Mouse (Mus musculus): ENCODE measurements around the gene Sfswap. TPM values are rescaled to one million over a fixed set of nuclear protein-coding genes. Genes with fewer than 3 reads are reported as not detected.

Gene Sfswap
- polyA plus RNA-seq, 1 experiment from 2014 or later: 44.5 TPM

DNA sequence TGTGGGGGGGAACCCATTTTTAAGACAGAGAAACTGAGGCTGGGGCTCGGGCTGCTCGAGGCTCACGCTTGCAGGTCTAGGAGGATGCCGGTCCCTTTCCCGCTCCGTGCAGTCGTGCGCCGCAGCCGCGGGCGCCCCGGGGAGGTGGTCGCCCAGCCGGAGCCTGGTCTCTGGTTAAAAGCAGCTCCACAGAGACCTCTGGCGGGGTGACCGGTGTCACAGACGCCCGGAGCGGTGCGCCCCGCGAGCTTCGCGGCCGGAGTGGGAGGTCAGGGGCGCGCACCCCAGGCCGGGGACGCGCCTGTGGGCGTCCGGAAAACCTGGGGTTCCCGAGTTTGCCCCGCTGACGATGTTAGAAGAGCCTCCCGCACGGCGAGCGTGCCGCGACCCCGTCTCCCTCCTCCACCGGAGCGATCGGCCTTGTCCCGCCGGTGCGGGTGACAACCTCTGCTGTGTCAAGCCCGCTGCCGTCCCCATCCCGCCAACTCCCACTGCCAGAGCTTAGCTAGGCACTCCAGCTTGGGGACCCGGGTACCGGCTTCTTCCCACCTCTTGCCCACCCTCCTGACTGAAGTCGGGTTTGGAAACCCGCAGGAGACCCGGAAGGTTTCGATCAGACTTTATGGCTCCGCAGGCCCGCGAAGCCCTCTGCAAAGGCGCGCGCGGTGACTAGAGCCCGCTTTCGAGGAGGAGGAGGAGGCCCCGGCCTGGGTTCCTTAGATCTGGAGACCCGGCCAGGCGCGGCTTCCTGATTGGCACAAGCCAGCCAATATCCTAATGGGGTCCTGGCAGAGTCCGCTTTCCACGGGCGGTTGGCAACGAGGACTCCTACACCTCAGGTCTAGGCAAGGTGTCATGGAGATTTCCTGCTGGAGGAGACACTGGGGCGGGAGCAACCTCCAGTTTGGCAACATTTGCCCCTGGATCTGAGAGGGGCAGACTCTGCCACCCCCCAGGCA is 83.8 kb downstream of the Sfswap start:
- H3K27me3 ChIP-seq (replicated peaks; ENCODE audit: control insufficient read depth, insufficient read depth, low read length): peaks cover 37% of the 10 kb centered on the region
- H3K4me3 ChIP-seq (ENCODE audit: low read depth, low read length): peak overlapping the region; percentile 68
- H3K4me1 ChIP-seq (ENCODE audit: control insufficient read depth, insufficient read depth, low read length): peaks cover 7% of the 10 kb centered on the region; the same call in 1 of the 2 replicates
- WGBS: under 1% methylated on average over 55 of the region's 76 CpGs
- ATAC-seq (ENCODE audit: low read depth): 0 out of 2 replicates have a peak, but pooled peaks have one; percentile 12
- no peaks in the 10 kb centered on the region for H3K9me3 ChIP-seq (ENCODE audit: control insufficient read depth, low read length)
- no peaks in the 10 kb centered on the region for H3K36me3 ChIP-seq (ENCODE audit: control insufficient read depth, insufficient read depth, low read length)
- peak; percentile 33 for DNase-seq (ENCODE audit: low spot score)
- peak overlapping the region; percentile 71 for H3K9ac ChIP-seq (ENCODE audit: low read depth, low read length)
- H3K27ac ChIP-seq (replicated peaks; ENCODE audit: low read depth, low read length): no peak overlapping the region
- peak overlapping the region; percentile 100 for H3K4me2 ChIP-seq (ENCODE audit: low read depth, low read length)

DNA sequence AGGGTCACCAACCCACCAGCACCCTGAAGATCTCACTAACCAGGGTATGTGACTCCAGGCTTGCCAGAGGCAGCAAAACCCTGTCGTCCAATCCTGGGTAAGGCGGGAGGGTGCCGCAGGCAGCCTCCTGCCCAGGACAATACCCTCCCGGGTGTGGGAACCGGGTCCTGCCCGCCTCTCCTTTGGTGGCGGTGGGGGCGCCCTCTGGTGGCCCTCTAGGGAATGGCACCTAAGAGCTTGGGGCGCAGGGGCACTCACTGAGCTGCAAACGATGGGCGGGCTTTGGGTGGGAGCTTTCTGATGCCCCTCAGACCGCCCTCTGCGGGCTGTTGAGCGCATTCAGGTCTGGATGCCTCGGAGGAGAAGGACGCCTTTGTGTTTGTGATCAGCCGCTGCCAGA is 85.0 kb downstream of the Sfswap start:
- Histone ChIP-seq H3K9ac (ENCODE audit: low read depth, low read length) (peak overlapping the region; percentile 52; the same call in 1 of the 2 replicates), H3K4me1 (ENCODE audit: control insufficient read depth, insufficient read depth, low read length) (peaks cover 7% of the 10 kb centered on the region; the same call in 1 of the 2 replicates), H3K4me2 (ENCODE audit: low read depth, low read length) (peak overlapping the region; percentile 100), H3K36me3 (ENCODE audit: control insufficient read depth, insufficient read depth, low read length) (no peaks in the 10 kb centered on the region), H3K27me3 (replicated peaks; ENCODE audit: control insufficient read depth, insufficient read depth, low read length) (peaks cover 36% of the 10 kb centered on the region), H3K4me3 (ENCODE audit: low read depth, low read length) (peak overlapping the region; percentile 68), H3K9me3 (ENCODE audit: control insufficient read depth, low read length) (no peaks in the 10 kb centered on the region), H3K27ac (replicated peaks; ENCODE audit: low read depth, low read length) (no peak overlapping the region)
- ATAC-seq (ENCODE audit: low read depth) (peak; percentile 60), DNase-seq (ENCODE audit: low spot score) (peak; percentile 84)
- WGBS: under 1% methylated on average over 13 of the region's 17 CpGs

DNA sequence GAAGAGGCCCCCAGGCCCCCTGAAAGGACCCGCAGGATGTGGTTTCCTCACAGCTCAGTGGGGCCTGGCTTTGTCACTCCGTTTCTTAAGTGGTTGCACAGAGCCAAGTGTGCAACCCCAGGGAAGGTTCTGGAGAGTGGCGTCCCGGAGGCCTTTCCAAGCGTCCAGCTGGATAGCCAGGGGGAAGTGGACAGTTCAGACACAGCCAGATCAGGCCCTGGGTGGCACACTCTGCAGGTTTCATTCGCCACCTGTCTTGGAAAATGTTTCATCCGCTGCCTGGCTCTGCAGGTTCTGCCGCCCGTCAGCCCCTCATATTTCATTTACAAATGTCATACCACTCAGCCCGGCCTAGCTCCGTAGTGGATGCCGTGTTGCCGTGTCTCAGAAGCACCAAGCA is 85.5 kb downstream of the Sfswap start:
- no peaks in the 10 kb centered on the region for H3K36me3 ChIP-seq (ENCODE audit: control insufficient read depth, insufficient read depth, low read length)
- DNase-seq (ENCODE audit: low spot score) (no peak), ATAC-seq (ENCODE audit: low read depth) (0 out of 2 replicates have a peak, but pooled peaks have one; percentile 1)
- H3K4me1 ChIP-seq (ENCODE audit: control insufficient read depth, insufficient read depth, low read length): peaks cover 7% of the 10 kb centered on the region; the same call in 1 of the 2 replicates
- peak overlapping the region; percentile 68 for H3K4me3 ChIP-seq (ENCODE audit: low read depth, low read length)
- H3K27me3 ChIP-seq (replicated peaks; ENCODE audit: control insufficient read depth, insufficient read depth, low read length): peaks cover 33% of the 10 kb centered on the region
- H3K9me3 ChIP-seq (ENCODE audit: control insufficient read depth, low read length): no peaks in the 10 kb centered on the region
- WGBS: 53% methylated on average over 11 of the region's 13 CpGs
- peak overlapping the region; percentile 52; the same call in 1 of the 2 replicates for H3K9ac ChIP-seq (ENCODE audit: low read depth, low read length)
- peak overlapping the region; percentile 100 for H3K4me2 ChIP-seq (ENCODE audit: low read depth, low read length)
- H3K27ac ChIP-seq (replicated peaks; ENCODE audit: low read depth, low read length): no peak overlapping the region

DNA sequence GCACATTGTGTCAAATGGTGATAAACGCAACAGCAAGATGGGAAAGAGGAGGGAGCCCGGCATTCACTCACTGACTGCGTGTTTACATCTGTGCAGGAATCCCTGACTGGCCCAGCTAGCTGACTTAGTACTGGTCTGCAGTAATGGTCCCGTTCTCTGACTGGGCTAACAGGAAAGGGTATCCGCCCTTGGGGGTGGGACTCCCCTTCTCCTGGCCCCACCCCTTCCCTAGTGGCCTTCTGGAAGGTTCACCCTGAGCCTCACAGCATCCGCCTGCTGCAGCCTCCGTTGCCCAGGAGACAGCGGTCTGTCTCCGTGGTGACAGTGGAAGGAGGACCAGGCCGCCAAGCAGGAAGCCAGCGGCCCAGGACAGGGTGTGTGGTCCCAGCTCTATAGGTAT is 89.9 kb downstream of the Sfswap start:
- WGBS: 5% methylated on average over 10 of the region's 11 CpGs
- Histone ChIP-seq H3K9ac (ENCODE audit: low read depth, low read length) (0 out of 2 replicates have a peak overlapping the region, but pooled peaks have one; percentile 11), H3K27me3 (replicated peaks; ENCODE audit: control insufficient read depth, insufficient read depth, low read length) (peaks cover 1% of the 10 kb centered on the region), H3K4me3 (ENCODE audit: low read depth, low read length) (no peak overlapping the region), H3K4me1 (ENCODE audit: control insufficient read depth, insufficient read depth, low read length) (peaks cover 4% of the 10 kb centered on the region; the same call in 1 of the 2 replicates), H3K36me3 (ENCODE audit: control insufficient read depth, insufficient read depth, low read length) (no peaks in the 10 kb centered on the region), H3K9me3 (ENCODE audit: control insufficient read depth, low read length) (no peaks in the 10 kb centered on the region), H3K27ac (replicated peaks; ENCODE audit: low read depth, low read length) (no peak overlapping the region), H3K4me2 (ENCODE audit: low read depth, low read length) (no peak overlapping the region)
- ATAC-seq (ENCODE audit: low read depth) (peak; percentile 21; the same call in 1 of the 2 replicates), DNase-seq (ENCODE audit: low spot score) (no peak)

DNA sequence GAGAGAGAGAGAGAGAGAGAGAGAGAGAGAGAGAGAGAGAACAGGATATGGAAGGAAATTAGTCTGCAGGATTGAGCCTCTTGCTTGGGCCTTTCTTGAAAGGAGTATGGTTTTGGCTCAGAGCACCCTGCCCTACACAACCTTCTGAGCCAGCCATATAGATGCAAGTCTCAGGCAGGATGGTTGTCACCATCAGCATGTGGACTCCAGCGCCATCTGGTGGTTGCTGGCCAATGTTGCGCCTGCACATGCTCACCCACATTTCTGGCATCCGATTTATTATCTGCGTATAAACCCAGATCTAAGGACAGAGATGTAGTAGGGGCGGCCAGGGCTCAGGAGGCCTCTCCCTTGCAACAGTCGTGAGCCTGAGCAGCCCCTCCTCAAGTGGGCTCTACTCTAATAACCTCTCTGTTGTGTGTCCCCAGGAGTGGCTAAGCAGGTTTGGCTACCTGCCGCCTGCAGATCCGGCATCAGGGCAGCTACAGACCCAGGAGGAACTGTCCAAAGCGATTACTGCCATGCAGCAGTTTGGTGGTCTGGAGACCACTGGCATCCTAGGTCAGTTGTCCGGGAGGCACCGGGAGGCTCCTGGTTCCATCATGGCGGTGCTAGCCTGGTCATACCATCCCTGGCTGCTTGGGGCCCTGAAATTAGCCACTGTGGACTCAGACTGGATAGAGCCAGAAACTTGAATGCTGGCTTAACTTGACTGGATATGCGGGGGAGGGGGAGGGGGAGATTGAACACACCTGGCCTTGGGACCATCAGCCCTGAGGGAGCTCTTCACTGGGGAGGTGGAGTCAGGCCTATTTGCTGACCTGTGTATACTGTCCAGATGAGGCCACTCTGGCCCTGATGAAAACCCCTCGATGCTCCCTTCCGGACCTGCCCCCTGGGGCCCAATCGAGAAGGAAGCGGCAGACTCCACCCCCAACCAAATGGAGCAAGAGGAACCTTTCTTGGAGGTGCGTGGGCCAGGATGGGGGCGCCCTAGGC is 93.4 kb downstream of the Sfswap start:
- H3K27me3 ChIP-seq (replicated peaks; ENCODE audit: control insufficient read depth, insufficient read depth, low read length): no peaks in the 10 kb centered on the region
- H3K4me2 ChIP-seq (ENCODE audit: low read depth, low read length): no peak overlapping the region
- H3K36me3 ChIP-seq (ENCODE audit: control insufficient read depth, insufficient read depth, low read length): no peaks in the 10 kb centered on the region
- DNase-seq (ENCODE audit: low spot score): peak; percentile 81
- peak; percentile 60 for ATAC-seq (ENCODE audit: low read depth)
- no peaks in the 10 kb centered on the region for H3K9me3 ChIP-seq (ENCODE audit: control insufficient read depth, low read length)
- H3K4me1 ChIP-seq (ENCODE audit: control insufficient read depth, insufficient read depth, low read length): no peaks in the 10 kb centered on the region
- no peak overlapping the region for H3K9ac ChIP-seq (ENCODE audit: low read depth, low read length)
- no peak overlapping the region for H3K27ac ChIP-seq (replicated peaks; ENCODE audit: low read depth, low read length)
- H3K4me3 ChIP-seq (ENCODE audit: low read depth, low read length): no peak overlapping the region
- WGBS: 35% methylated on average over 17 of the region's 19 CpGs

DNA sequence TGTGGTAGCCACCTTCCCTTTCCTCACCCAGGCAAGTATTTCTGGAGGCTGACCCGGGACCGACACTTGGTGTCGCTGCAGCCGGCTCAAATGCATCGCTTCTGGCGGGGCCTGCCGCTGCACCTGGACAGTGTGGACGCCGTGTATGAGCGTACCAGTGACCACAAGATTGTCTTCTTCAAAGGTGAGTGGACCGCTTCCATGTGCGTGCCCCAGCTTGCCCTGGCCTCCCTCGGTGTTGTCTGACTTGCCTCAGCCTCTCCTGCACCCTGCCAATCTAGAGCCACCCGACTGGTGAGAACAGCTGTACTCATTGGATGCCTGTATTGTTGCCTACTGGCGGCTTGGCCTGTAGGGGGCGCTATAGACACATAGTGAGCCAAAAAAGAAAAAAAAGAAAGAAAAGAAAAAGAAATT is 101.1 kb downstream of the Sfswap start:
- Histone ChIP-seq H3K4me2 (ENCODE audit: low read depth, low read length) (no peak overlapping the region), H3K27ac (replicated peaks; ENCODE audit: low read depth, low read length) (no peak overlapping the region), H3K36me3 (ENCODE audit: control insufficient read depth, insufficient read depth, low read length) (no peaks in the 10 kb centered on the region), H3K4me3 (ENCODE audit: low read depth, low read length) (no peak overlapping the region), H3K4me1 (ENCODE audit: control insufficient read depth, insufficient read depth, low read length) (no peaks in the 10 kb centered on the region), H3K27me3 (replicated peaks; ENCODE audit: control insufficient read depth, insufficient read depth, low read length) (no peaks in the 10 kb centered on the region), H3K9ac (ENCODE audit: low read depth, low read length) (no peak overlapping the region), H3K9me3 (ENCODE audit: control insufficient read depth, low read length) (no peaks in the 10 kb centered on the region)
- DNase-seq (ENCODE audit: low spot score): no peak
- no peak for ATAC-seq (ENCODE audit: low read depth)
- 44% methylated on average over 16 of the region's 16 CpGs for WGBS

DNA sequence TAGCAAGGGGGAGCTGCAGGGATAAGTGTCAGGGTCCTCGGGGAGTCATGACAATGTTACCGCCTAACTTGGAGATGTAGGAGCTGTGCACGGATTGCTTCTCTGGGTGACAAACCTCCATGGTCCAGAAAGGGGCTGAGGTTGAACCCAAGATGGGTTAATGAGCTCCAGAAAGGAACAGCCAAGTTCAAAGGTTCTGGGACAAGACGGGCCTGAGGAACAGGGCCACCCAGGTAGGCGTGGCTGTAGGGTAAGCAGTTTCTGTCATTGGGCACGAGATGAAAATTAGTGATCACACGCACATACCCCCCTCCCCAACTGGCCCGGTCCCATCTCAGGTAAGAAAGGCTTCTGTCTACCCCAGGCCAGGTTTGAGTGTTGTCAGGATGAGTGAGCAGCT is 106.5 kb downstream of the Sfswap start:
- Histone ChIP-seq H3K9me3 (ENCODE audit: control insufficient read depth, low read length) (no peaks in the 10 kb centered on the region), H3K27ac (replicated peaks; ENCODE audit: low read depth, low read length) (no peak overlapping the region), H3K9ac (ENCODE audit: low read depth, low read length) (no peak overlapping the region), H3K4me3 (ENCODE audit: low read depth, low read length) (no peak overlapping the region), H3K27me3 (replicated peaks; ENCODE audit: control insufficient read depth, insufficient read depth, low read length) (no peaks in the 10 kb centered on the region), H3K36me3 (ENCODE audit: control insufficient read depth, insufficient read depth, low read length) (no peaks in the 10 kb centered on the region), H3K4me1 (ENCODE audit: control insufficient read depth, insufficient read depth, low read length) (no peaks in the 10 kb centered on the region), H3K4me2 (ENCODE audit: low read depth, low read length) (no peak overlapping the region)
- ATAC-seq (ENCODE audit: low read depth) (no peak), DNase-seq (ENCODE audit: low spot score) (no peak)
- WGBS: 75% methylated on average over 8 of the region's 8 CpGs

DNA sequence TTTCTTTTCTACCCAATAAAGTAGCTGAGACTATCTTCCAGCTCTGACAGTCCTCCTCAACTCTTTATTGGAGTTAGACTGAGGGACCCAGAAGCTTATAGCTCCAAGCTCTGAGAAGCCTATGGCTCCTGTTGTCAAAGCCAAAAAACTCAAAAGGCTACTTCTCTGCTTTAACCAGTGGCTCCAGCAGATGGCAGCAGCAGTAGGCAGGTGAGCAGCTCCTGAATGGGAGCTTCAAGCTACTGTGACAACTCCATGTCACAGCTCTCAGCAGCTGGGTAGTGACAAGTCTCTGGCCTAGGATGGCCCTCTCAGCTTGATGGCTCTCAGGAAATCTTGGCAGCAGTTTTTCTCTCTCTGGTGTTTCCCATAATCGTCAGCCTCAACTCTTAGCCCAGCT is 110.0 kb downstream of the Sfswap start:
- Histone ChIP-seq H3K4me2 (ENCODE audit: low read depth, low read length) (no peak overlapping the region), H3K9me3 (ENCODE audit: control insufficient read depth, low read length) (no peaks in the 10 kb centered on the region), H3K4me3 (ENCODE audit: low read depth, low read length) (no peak overlapping the region), H3K27ac (replicated peaks; ENCODE audit: low read depth, low read length) (no peak overlapping the region), H3K9ac (ENCODE audit: low read depth, low read length) (no peak overlapping the region), H3K4me1 (ENCODE audit: control insufficient read depth, insufficient read depth, low read length) (no peaks in the 10 kb centered on the region), H3K27me3 (replicated peaks; ENCODE audit: control insufficient read depth, insufficient read depth, low read length) (no peaks in the 10 kb centered on the region), H3K36me3 (ENCODE audit: control insufficient read depth, insufficient read depth, low read length) (no peaks in the 10 kb centered on the region)
- no peak for ATAC-seq (ENCODE audit: low read depth)
- peak; percentile 78 for DNase-seq (ENCODE audit: low spot score)
- WGBS: 17% methylated on average over 1 of the region's 1 CpGs

All from embryonic facial prominence, embryonic 14.5 days (tissue).